Mouse (Mus musculus) thymus, adult 2 months (tissue): ENCODE data around the gene Myo9b. TPM values are rescaled to one million over a fixed set of nuclear protein-coding genes. Genes with fewer than 3 reads are reported as not detected.

ENCODE experiments used
- DNase-seq: peaks from one replicate; pipeline ENCODE4 v3.0.0; 2021
- H3K27ac ChIP-seq: fragments of 200-500 bp; 2 replicates; pipeline ENCODE4 v1.5.1; 2012; ENCODE audit warnings: low read length, control low read depth; ENCODE audit not compliant: control insufficient read depth, insufficient read depth
- H3K27me3 ChIP-seq: fragments of 200-500 bp; 2 replicates; pipeline ENCODE4 v1.6.1; 2012; ENCODE audit warnings: mild to moderate bottlenecking, low read length, moderate library complexity, mixed read lengths; ENCODE audit not compliant: control insufficient read depth, insufficient read depth
- H3K36me3 ChIP-seq: fragments of 200-500 bp; 2 replicates; pipeline ENCODE4 v1.6.1; 2012; ENCODE audit warnings: mild to moderate bottlenecking, low read length, moderate library complexity; ENCODE audit not compliant: control insufficient read depth, insufficient read depth
- H3K4me1 ChIP-seq: fragments of 200-500 bp; replicated peaks from 2 replicates; pipeline ENCODE4 v1.6.1; 2012; ENCODE audit warnings: low read length; ENCODE audit not compliant: control insufficient read depth, insufficient read depth
- H3K4me3 ChIP-seq: fragments of 200-500 bp; 2 replicates; pipeline ENCODE4 v1.5.1; 2012; ENCODE audit warnings: mild to moderate bottlenecking, low read length, control low read depth, moderate library complexity; ENCODE audit not compliant: control insufficient read depth, insufficient read depth
- CTCF ChIP-seq: fragments of 200-500 bp; IDR thresholded peaks from 2 replicates; pipeline ENCODE4 v1.5.1; 2012; ENCODE audit warnings: mild to moderate bottlenecking, control low read depth, low read length, moderate library complexity, borderline replicate concordance; ENCODE audit not compliant: control insufficient read depth, poor library complexity, insufficient read depth; ENCODE audit errors: extremely low read depth
- POLR2A ChIP-seq: fragments of 200-500 bp; IDR thresholded peaks from 2 replicates; pipeline ENCODE4 v1.6.1; 2012; ENCODE audit warnings: mild to moderate bottlenecking, low read length, control low read depth, moderate library complexity; ENCODE audit not compliant: control insufficient read depth, poor library complexity, insufficient read depth; ENCODE audit errors: extremely low read depth
- WGBS: fragments of 180-500 bp; shearing (Covaris S2); methylation state at CpG from one replicate; pipeline ENCODE4 v1.1.7; 2018; 5-methylcytosine and 5-hydroxymethylcytosine counted together
- polyA plus RNA-seq: library from polyadenylated mRNA; depleted of rRNA; stranded (reverse); fragments of >200 nt; gene quantifications from 2 replicates; pipeline ENCODE4 v1.2.3, GENCODE M21; 2012

The Myo9b gene
- polyA plus RNA-seq, 1 experiment: 82.5 TPM

DNA sequence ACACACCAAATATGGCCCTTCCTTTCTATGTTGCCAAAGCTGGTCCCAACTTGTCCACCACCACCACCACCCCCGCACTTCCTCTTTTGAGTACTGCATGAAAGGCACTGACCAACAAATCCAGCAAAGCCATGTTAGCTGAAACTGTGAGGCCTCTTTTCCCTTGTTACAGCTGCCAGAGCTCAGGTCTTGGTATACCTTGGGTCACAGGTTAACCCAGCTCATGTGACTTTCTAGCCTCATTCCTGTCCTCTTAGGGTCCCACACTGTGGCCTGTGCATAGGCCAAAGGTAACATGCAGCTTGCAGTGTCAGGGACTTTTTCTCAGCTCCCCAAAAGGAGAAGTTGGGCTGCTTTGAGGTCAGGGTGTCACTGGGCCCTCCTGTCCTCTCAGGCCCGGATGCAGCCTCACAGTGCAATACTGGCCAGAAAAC lies 23.7 kb downstream of the Myo9b start:
- H3K4me3 ChIP-seq: no peak overlapping the region
- no peaks in the 10 kb centered on the region for H3K4me1 ChIP-seq
- H3K27me3 ChIP-seq: no peaks in the 10 kb centered on the region
- DNase-seq: no peak
- TF ChIP-seq CTCF: no peak
- no peak for TF ChIP-seq POLR2A
- peaks cover 13% of the 10 kb centered on the region for H3K36me3 ChIP-seq
- no peak overlapping the region for H3K27ac ChIP-seq
- 79% methylated on average over 2 of the region's 2 CpGs for WGBS

GRCm38 (mm10) chr8:71296784-71297183 lies 24.3 kb downstream of the Myo9b start:
- DNase-seq: no peak
- TF ChIP-seq POLR2A: no peak
- TF ChIP-seq CTCF: no peak
- WGBS: 100% methylated on average over 2 of the region's 2 CpGs
- Histone ChIP-seq H3K36me3 (peaks cover 10% of the 10 kb centered on the region; the same call in 1 of the 2 replicates), H3K4me3 (no peak overlapping the region), H3K27ac (peak overlapping the region; percentile 27; the same call in 1 of the 2 replicates), H3K27me3 (no peaks in the 10 kb centered on the region), H3K4me1 (no peaks in the 10 kb centered on the region)

DNA sequence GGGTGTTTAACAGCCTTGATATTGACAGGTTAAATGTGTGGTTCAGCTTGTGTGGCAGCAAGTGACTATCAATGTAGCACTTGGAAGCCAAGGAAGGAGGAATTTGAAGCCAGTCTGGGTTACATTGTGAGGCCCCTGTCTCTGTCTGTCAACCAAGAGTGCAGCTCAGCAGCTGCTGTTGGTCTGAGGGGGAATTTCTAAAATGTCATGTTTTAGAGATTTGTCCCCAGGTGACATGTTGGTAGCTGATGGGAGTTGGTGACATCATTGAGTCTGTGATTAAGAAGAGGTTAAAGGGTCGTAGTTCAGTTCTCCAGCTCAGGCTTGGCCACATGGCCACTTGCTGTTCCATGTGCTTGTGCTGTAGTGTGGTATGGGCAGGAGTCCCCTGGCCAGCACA lies 24.9 kb downstream of the Myo9b start:
- no peak for DNase-seq
- H3K4me3 ChIP-seq: no peak overlapping the region
- H3K27me3 ChIP-seq: no peaks in the 10 kb centered on the region
- TF ChIP-seq POLR2A (no peak), CTCF (no peak)
- H3K4me1 ChIP-seq: no peaks in the 10 kb centered on the region
- H3K27ac ChIP-seq: no peak overlapping the region
- peaks cover 10% of the 10 kb centered on the region; the same call in 1 of the 2 replicates for H3K36me3 ChIP-seq
- WGBS: 94% methylated on average over 1 of the region's 1 CpGs

- no peak for TF ChIP-seq CTCF
- TF ChIP-seq POLR2A: no peak
- no peaks in the 10 kb centered on the region for H3K4me1 ChIP-seq
- H3K4me3 ChIP-seq: no peak overlapping the region
- no peaks in the 10 kb centered on the region for H3K27me3 ChIP-seq
- H3K27ac ChIP-seq: no peak overlapping the region
- H3K36me3 ChIP-seq: peaks cover 4% of the 10 kb centered on the region; the same call in 1 of the 2 replicates
- WGBS: 98% methylated on average over 3 of the region's 3 CpGs
- DNase-seq: no peak
These were observed 27.2 kb downstream of the Myo9b start for GRCm38 (mm10) chr8:71299716-71300115.

- H3K27ac ChIP-seq: no peak overlapping the region
- DNase-seq: no peak
- TF ChIP-seq POLR2A (no peak), CTCF (no peak)
- H3K36me3 ChIP-seq: no peaks in the 10 kb centered on the region
- H3K4me3 ChIP-seq: no peak overlapping the region
- H3K27me3 ChIP-seq: no peaks in the 10 kb centered on the region
- H3K4me1 ChIP-seq: no peaks in the 10 kb centered on the region
- WGBS: 97% methylated on average over 1 of the region's 1 CpGs
These were observed 30.3 kb downstream of the Myo9b start for GRCm38 (mm10) chr8:71302788-71303187.

GRCm38 (mm10) chr8:71303632-71304031 lies 31.1 kb downstream of the Myo9b start:
- Histone ChIP-seq H3K27me3 (no peaks in the 10 kb centered on the region), H3K4me1 (no peaks in the 10 kb centered on the region), H3K27ac (no peak overlapping the region), H3K4me3 (no peak overlapping the region), H3K36me3 (no peaks in the 10 kb centered on the region)
- WGBS: 74% methylated on average over 1 of the region's 1 CpGs
- TF ChIP-seq CTCF (no peak), POLR2A (no peak)
- no peak for DNase-seq

GRCm38 (mm10) chr8:71305988-71306387 lies 33.5 kb downstream of the Myo9b start:
- no peak for DNase-seq
- 87% methylated on average over 1 of the region's 1 CpGs for WGBS
- H3K36me3 ChIP-seq: no peaks in the 10 kb centered on the region
- peaks cover 4% of the 10 kb centered on the region; the same call in 1 of the 2 replicates for H3K4me1 ChIP-seq
- TF ChIP-seq POLR2A (no peak), CTCF (no peak)
- no peaks in the 10 kb centered on the region for H3K27me3 ChIP-seq
- H3K27ac ChIP-seq: no peak overlapping the region
- H3K4me3 ChIP-seq: no peak overlapping the region
